8 mouse cellular contexts compared by ENCODE assay signal in genomic region chr15:96953112-96953937, GRCm38 (mm10).
DNase-seq lines count a peak whose midpoint lies in the region; ATAC-seq and TF ChIP-seq lines count a peak whose summit lies in the region.

No protein-coding gene starts in this region.

- H3K36me3 ChIP-seq in ES-Bruce4 (ENCODE audit: control insufficient read depth, insufficient read depth, low read length, poor library complexity, severe bottlenecking), result no peaks in the 10 kb centered on the region
- H3K36me3 ChIP-seq in forebrain, embryonic 14.5 days (ENCODE audit: control insufficient read depth, insufficient read depth, low read length), result no peaks in the 10 kb centered on the region
- H3K36me3 ChIP-seq in hindbrain, embryonic 13.5 days, result no peaks in the 10 kb centered on the region

- H3K9me3 ChIP-seq in ES-Bruce4 (replicated peaks; ENCODE audit: control insufficient read depth, insufficient read depth, low read length, poor library complexity, severe bottlenecking), result no peaks in the 10 kb centered on the region
- H3K9me3 ChIP-seq in forebrain, embryonic 14.5 days (replicated peaks; ENCODE audit: control insufficient read depth, low read length), result no peaks in the 10 kb centered on the region
- H3K9me3 ChIP-seq in hindbrain, embryonic 13.5 days, result no peaks in the 10 kb centered on the region

- H3K4me2 ChIP-seq in forebrain, embryonic 14.5 days (ENCODE audit: low read length), result peak overlapping the region; percentile 55
- H3K4me2 ChIP-seq in hindbrain, embryonic 13.5 days, result peak overlapping the region; percentile 54

- peak; percentile 73 for TF ChIP-seq CTCF in ES-Bruce4 (IDR thresholded peaks at IDR 0.05; ENCODE audit: low read depth, low read length)
- TF ChIP-seq CTCF in left cerebral cortex, adult 2 months (IDR thresholded peaks at IDR 0.05), result peak; percentile 82

- 29% methylated on average over 23 of the region's 23 CpGs for WGBS in forebrain, embryonic 14.5 days
- 28% methylated on average over 23 of the region's 23 CpGs for WGBS in hindbrain, embryonic 13.5 days

- peak; percentile 51; the same call in 1 of the 2 replicates for TF ChIP-seq EP300 in ES-Bruce4 (IDR thresholded peaks at IDR 0.05; ENCODE audit: insufficient read depth, low read depth, low read length)

- no peaks in the 10 kb centered on the region for H3K4me1 ChIP-seq in ES-Bruce4 (ENCODE audit: control insufficient read depth, insufficient read depth, low read length)
- H3K4me1 ChIP-seq in forebrain, embryonic 14.5 days (ENCODE audit: control insufficient read depth, insufficient read depth, low read length), result 0 out of 2 replicates have a peak, but pooled peaks cover 3% of the 10 kb centered on the region
- peaks cover 17% of the 10 kb centered on the region for H3K4me1 ChIP-seq in hindbrain, embryonic 13.5 days (replicated peaks)

- ATAC-seq in forebrain, embryonic 14.5 days, result peak; percentile 82
- ATAC-seq in hindbrain, embryonic 13.5 days (ENCODE audit: low FRiP score), result peak; percentile 88
- no peak for ATAC-seq in activated CD4-positive, CD25-positive, alpha-beta regulatory T cell, adult 4 months

- peak overlapping the region; percentile 10 for H3K9ac ChIP-seq in ES-Bruce4 (ENCODE audit: low read depth, poor library complexity, severe bottlenecking)
- peak overlapping the region; percentile 71 for H3K9ac ChIP-seq in forebrain, embryonic 14.5 days (ENCODE audit: low read length)
- H3K9ac ChIP-seq in hindbrain, embryonic 13.5 days, result peak overlapping the region; percentile 75

- H3K4me3 ChIP-seq in ES-Bruce4 (ENCODE audit: low read depth, low read length), result peak overlapping the region; percentile 48
- H3K4me3 ChIP-seq in forebrain, embryonic 14.5 days (ENCODE audit: low read depth, low read length), result peak overlapping the region; percentile 29
- peak overlapping the region; percentile 39 for H3K4me3 ChIP-seq in hindbrain, embryonic 13.5 days
- H3K4me3 ChIP-seq in left cerebral cortex, adult 2 months, result peak overlapping the region; percentile 47

- intact Hi-C loops in left cerebral cortex, adult 2 months (cut with DNase I), result loop anchor here (5.0 kb wide), 1 partner anchor 234 kb away; no protein-coding TSS in a partner anchor

- peak overlapping the region; percentile 33 for H3K27ac ChIP-seq in ES-Bruce4 (ENCODE audit: insufficient read depth, low read length)
- H3K27ac ChIP-seq in forebrain, embryonic 14.5 days (ENCODE audit: low read depth, low read length), result no peak overlapping the region
- H3K27ac ChIP-seq in hindbrain, embryonic 13.5 days, result peak overlapping the region; percentile 81
- H3K27ac ChIP-seq in left cerebral cortex, adult 2 months, result no peak overlapping the region

- no peaks in the 10 kb centered on the region for H3K27me3 ChIP-seq in ES-Bruce4 (ENCODE audit: control insufficient read depth, insufficient read depth, low read length, poor library complexity, severe bottlenecking)
- no peaks in the 10 kb centered on the region for H3K27me3 ChIP-seq in forebrain, embryonic 14.5 days (replicated peaks; ENCODE audit: control insufficient read depth, insufficient read depth, low read length)
- H3K27me3 ChIP-seq in hindbrain, embryonic 13.5 days, result no peaks in the 10 kb centered on the region

- peak; percentile 81 for DNase-seq in brain, adult 2 months (ENCODE audit: low read depth, low spot score)
- DNase-seq in forebrain, embryonic 14.5 days (ENCODE audit: low spot score), result peak; percentile 86
- DNase-seq in left cerebral cortex, adult 2 months (ENCODE audit: extremely low spot score in 1 of 2, low spot score in 2 of 2), result peak; percentile 57 to 75
- peak; percentile 58 to 78 for DNase-seq in lung, postnatal 4 days
- peak; percentile 72 to 81 for DNase-seq in right cerebral cortex, postnatal 10 days (ENCODE audit: low spot score in 2 of 2)

- no peak for TF ChIP-seq POLR2A in ES-Bruce4 (IDR thresholded peaks at IDR 0.05; ENCODE audit: insufficient read depth, low read length)

Comparison
In these comparisons a context has a peak if more than half of its experiments do, and no peak if none do; other contexts are left out.
1. H3K27ac ChIP-seq: peak in ES-Bruce4 (single experiment) and hindbrain, embryonic 13.5 days (single experiment); none in forebrain, embryonic 14.5 days (single experiment) and left cerebral cortex, adult 2 months (single experiment).
2. H3K9ac ChIP-seq: peak in every context shown above with its lines; median percentile 75 in hindbrain, embryonic 13.5 days; 71 in forebrain, embryonic 14.5 days; 10 in ES-Bruce4.
3. Peak in every context shown above with its lines, with median percentiles within 50 percentile points of each other: H3K4me3 ChIP-seq and DNase-seq.